Mouse (Mus musculus): ENCODE measurements around the gene Tmem198. TPM values are rescaled to one million over a fixed set of nuclear protein-coding genes. Genes with fewer than 3 reads are reported as not detected.

Gene Tmem198
- total and polyA plus RNA-seq, 2 experiments from 2014 or later = 49.4 to 52.4 TPM

- ATAC-seq (ENCODE audit: low FRiP score) = no peak
- H3K36me3 ChIP-seq (ENCODE audit: insufficient read depth, low read length) = no peaks in the 10 kb centered on the region
- DNase-seq (ENCODE audit: low spot score) = no peak
- no peak overlapping the region for H3K9ac ChIP-seq (replicated peaks; ENCODE audit: low read length, poor library complexity, severe bottlenecking)
- no peaks in the 10 kb centered on the region for H3K9me3 ChIP-seq (ENCODE audit: low read length)
- no peak overlapping the region for H3K4me3 ChIP-seq (ENCODE audit: low read depth, low read length)
- no peak overlapping the region for H3K4me2 ChIP-seq (ENCODE audit: low read depth, low read length, poor library complexity, severe bottlenecking)
- peaks cover 19% of the 10 kb centered on the region for H3K4me1 ChIP-seq (ENCODE audit: insufficient read depth, low read length)
- no peaks in the 10 kb centered on the region for H3K27me3 ChIP-seq (ENCODE audit: insufficient read depth, low read length)
- 11% methylated on average over 14 of the region's 14 CpGs for WGBS
- peak; percentile 66 for TF ChIP-seq CTCF (IDR thresholded peaks at IDR 0.05)
- 0 out of 2 replicates have a peak overlapping the region, but pooled peaks have one; percentile 26 for H3K27ac ChIP-seq (ENCODE audit: low read depth, low read length)
Measured at GRCm38 (mm10) chr1:75456746-75457564, 22.4 kb upstream of the Tmem198 start.

- no peaks in the 10 kb centered on the region for H3K36me3 ChIP-seq (ENCODE audit: insufficient read depth, low read length)
- no peak overlapping the region for H3K4me3 ChIP-seq (ENCODE audit: low read depth, low read length)
- no peak for DNase-seq (ENCODE audit: low spot score)
- no peaks in the 10 kb centered on the region for H3K9me3 ChIP-seq (ENCODE audit: low read length)
- WGBS = 5% methylated on average over 7 of the region's 10 CpGs
- TF ChIP-seq CTCF (IDR thresholded peaks at IDR 0.05) = no peak
- no peaks in the 10 kb centered on the region for H3K27me3 ChIP-seq (ENCODE audit: insufficient read depth, low read length)
- no peak for ATAC-seq (ENCODE audit: low FRiP score)
- H3K9ac ChIP-seq (replicated peaks; ENCODE audit: low read length, poor library complexity, severe bottlenecking) = 0 out of 2 replicates have a peak overlapping the region, but pooled peaks have one; percentile 24
- peak overlapping the region; percentile 47; the same call in 1 of the 2 replicates for H3K4me2 ChIP-seq (ENCODE audit: low read depth, low read length, poor library complexity, severe bottlenecking)
- H3K27ac ChIP-seq (ENCODE audit: low read depth, low read length) = 0 out of 2 replicates have a peak overlapping the region, but pooled peaks have one; percentile 69
- H3K4me1 ChIP-seq (ENCODE audit: insufficient read depth, low read length) = peaks cover 19% of the 10 kb centered on the region
Measured at GRCm38 (mm10) chr1:75457710-75458024, 21.7 kb upstream of the Tmem198 start.

DNA sequence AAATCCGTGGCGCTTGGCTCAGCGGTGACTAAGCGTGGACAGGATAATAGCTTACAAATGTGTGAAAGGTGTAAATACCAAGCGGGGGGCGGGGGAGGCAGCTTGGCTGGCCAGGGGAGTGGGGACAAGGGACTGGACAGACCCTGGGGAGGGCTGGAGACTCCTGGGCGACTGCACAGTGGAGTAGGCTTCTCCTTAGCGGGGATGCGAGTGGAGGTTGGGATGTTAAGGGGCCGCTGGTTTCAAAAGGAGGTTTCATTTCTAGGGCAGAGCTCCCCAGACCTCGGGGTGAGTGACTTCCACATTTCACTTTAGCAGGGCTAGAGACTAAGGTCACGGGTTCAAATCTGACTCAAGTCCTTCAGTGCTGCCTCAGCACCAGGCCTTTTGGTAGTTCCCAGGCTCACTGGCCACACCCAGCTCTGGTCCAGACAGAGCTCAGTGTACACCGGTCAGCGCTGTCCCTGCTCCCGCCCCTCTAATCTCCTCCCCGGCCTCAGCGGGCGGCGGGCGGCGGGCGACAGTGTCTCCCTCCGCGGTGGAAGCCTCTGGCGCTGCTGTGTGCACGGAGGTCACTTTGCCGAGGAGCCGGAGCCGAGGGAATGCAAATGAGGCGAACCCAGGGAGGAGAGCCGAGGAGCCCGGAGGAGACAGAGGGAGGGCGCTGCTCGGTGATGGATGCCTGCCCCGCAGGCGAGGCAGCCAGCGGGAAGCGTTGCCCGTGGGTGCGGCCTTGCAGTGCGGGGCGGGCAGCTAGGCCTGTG is 21.1 kb upstream of the Tmem198 start:
- 2% methylated on average over 40 of the region's 42 CpGs for WGBS
- peak; percentile 39; the same call in 1 of the 2 replicates for ATAC-seq (ENCODE audit: low FRiP score)
- Histone ChIP-seq H3K9me3 (ENCODE audit: low read length) (no peaks in the 10 kb centered on the region), H3K36me3 (ENCODE audit: insufficient read depth, low read length) (no peaks in the 10 kb centered on the region), H3K27ac (ENCODE audit: low read depth, low read length) (peak overlapping the region; percentile 69), H3K4me2 (ENCODE audit: low read depth, low read length, poor library complexity, severe bottlenecking) (peak overlapping the region; percentile 47), H3K4me1 (ENCODE audit: insufficient read depth, low read length) (peaks cover 19% of the 10 kb centered on the region), H3K9ac (replicated peaks; ENCODE audit: low read length, poor library complexity, severe bottlenecking) (0 out of 2 replicates have a peak overlapping the region, but pooled peaks have one; percentile 24), H3K27me3 (ENCODE audit: insufficient read depth, low read length) (no peaks in the 10 kb centered on the region), H3K4me3 (ENCODE audit: low read depth, low read length) (peak overlapping the region; percentile 28)
- peak; percentile 30 for DNase-seq (ENCODE audit: low spot score)
- 0 out of 2 replicates have a peak, but pooled peaks have one; percentile 8 for TF ChIP-seq CTCF (IDR thresholded peaks at IDR 0.05)

DNA sequence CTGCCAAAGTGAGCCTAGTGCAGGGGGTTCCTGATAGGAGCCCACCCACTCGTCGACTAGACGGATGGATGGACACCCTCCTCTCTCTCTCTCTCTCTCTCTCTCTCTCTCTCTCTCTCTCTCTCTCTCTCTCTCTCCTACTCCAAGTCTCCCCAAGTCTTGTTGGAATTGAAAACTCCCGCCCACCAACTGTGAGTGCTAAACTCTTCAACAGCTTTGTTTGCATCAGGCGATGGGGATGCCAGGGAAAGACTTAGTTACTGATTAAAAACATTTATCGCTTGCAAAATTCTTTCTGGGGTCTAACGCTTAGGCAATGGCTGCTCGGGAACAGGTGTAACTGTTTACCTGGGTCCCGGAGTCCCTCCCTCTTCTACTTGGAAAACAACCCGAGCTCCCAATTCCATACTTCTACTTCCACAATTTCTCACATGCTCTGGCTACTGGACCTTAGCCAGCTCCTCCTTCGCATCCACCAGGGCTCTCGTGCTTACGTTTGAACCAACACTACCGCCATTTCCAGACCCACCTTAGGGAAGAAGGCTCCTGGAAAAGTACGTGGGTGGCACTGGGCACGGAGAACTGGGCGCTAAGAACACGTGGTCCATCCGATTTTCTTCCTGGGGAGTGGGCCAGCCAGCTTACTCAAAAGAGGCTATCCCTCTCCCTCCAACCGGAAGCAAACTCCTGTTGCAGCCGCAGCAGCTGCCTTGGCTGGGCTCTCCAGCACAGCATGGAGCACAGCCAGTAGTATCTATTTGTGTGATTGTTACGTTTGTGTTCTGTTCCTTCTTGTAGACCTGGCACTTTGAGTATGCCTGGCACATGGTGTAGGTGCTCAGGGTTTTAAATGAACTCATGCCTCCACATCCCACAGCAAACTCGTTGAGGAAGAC is 20.3 kb upstream of the Tmem198 start:
- Histone ChIP-seq H3K4me1 (ENCODE audit: insufficient read depth, low read length) (peaks cover 16% of the 10 kb centered on the region), H3K4me3 (ENCODE audit: low read depth, low read length) (peak overlapping the region; percentile 28), H3K27ac (ENCODE audit: low read depth, low read length) (peak overlapping the region; percentile 69), H3K4me2 (ENCODE audit: low read depth, low read length, poor library complexity, severe bottlenecking) (peak overlapping the region; percentile 47), H3K36me3 (ENCODE audit: insufficient read depth, low read length) (no peaks in the 10 kb centered on the region), H3K9ac (replicated peaks; ENCODE audit: low read length, poor library complexity, severe bottlenecking) (0 out of 2 replicates have a peak overlapping the region, but pooled peaks have one; percentile 19), H3K9me3 (ENCODE audit: low read length) (no peaks in the 10 kb centered on the region), H3K27me3 (ENCODE audit: insufficient read depth, low read length) (no peaks in the 10 kb centered on the region)
- WGBS = 14% methylated on average over 23 of the region's 23 CpGs
- no peak for TF ChIP-seq CTCF (IDR thresholded peaks at IDR 0.05)
- DNase-seq (ENCODE audit: low spot score) = no peak
- ATAC-seq (ENCODE audit: low FRiP score) = no peak

DNA sequence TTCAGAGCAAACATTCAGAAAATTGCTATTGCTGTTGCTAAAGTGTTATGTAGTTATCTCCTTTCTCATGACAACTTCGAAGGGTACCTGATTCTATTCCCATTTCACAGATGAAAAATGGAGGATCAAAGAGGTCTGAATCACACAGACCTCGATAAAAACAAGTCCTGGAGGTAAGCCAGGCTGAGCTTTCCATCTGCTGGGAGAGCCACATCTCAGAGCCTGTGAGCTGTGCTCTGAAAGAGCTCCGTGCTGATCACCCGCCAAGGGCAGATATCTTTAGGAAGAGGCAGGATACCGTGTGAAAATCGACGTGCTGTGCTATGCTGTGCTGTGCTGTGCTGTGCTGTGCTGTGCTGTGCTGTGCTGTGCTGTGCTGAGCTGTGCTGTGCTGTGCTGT is 19.0 kb upstream of the Tmem198 start:
- WGBS = 56% methylated on average over 7 of the region's 7 CpGs
- no peak for DNase-seq (ENCODE audit: low spot score)

More for the DNA sequence above, 19.0 kb upstream of the Tmem198 start:
- no peaks in the 10 kb centered on the region for H3K36me3 ChIP-seq (ENCODE audit: insufficient read depth, low read length)
- H3K9me3 ChIP-seq (ENCODE audit: low read length) = no peaks in the 10 kb centered on the region
- no peak overlapping the region for H3K4me3 ChIP-seq (ENCODE audit: low read depth, low read length)
- H3K9ac ChIP-seq (replicated peaks; ENCODE audit: low read length, poor library complexity, severe bottlenecking) = no peak overlapping the region
- no peaks in the 10 kb centered on the region for H3K27me3 ChIP-seq (ENCODE audit: insufficient read depth, low read length)
- peaks cover 16% of the 10 kb centered on the region for H3K4me1 ChIP-seq (ENCODE audit: insufficient read depth, low read length)
- no peak overlapping the region for H3K27ac ChIP-seq (ENCODE audit: low read depth, low read length)
- no peak for TF ChIP-seq CTCF (IDR thresholded peaks at IDR 0.05)
- ATAC-seq (ENCODE audit: low FRiP score) = no peak
- H3K4me2 ChIP-seq (ENCODE audit: low read depth, low read length, poor library complexity, severe bottlenecking) = no peak overlapping the region
